Mouse (Mus musculus) brain, embryonic 14.5 days (tissue): ENCODE results near the gene Cyp26a1.

Source experiments
- CTCF ChIP-seq: fragments of 200-500 bp; IDR thresholded peaks from 2 replicates; pipeline ENCODE4 v1.5.1; 2012; ENCODE audit warnings: inconsistent platforms, mild to moderate bottlenecking, moderate library complexity, borderline replicate concordance; ENCODE audit not compliant: insufficient read depth, insufficient read length; ENCODE audit errors: extremely low read depth
- POLR2A ChIP-seq: fragments of 200-500 bp; IDR thresholded peaks from 2 replicates; pipeline ENCODE4 v1.6.1; 2012; ENCODE audit warnings: mild to moderate bottlenecking, inconsistent platforms, borderline replicate concordance; ENCODE audit not compliant: poor library complexity, insufficient read depth, insufficient read length, severe bottlenecking; ENCODE audit errors: extremely low read depth

- TF ChIP-seq CTCF, result peak; percentile 90
- TF ChIP-seq POLR2A, result no peak
Observed at GRCm38 (mm10) chr19:37703902-37704509, 6.4 kb downstream of the Cyp26a1 start.
